Mouse (Mus musculus): Measurements from ENCODE around the gene Bcl7a.

Bcl7a gene

DNA sequence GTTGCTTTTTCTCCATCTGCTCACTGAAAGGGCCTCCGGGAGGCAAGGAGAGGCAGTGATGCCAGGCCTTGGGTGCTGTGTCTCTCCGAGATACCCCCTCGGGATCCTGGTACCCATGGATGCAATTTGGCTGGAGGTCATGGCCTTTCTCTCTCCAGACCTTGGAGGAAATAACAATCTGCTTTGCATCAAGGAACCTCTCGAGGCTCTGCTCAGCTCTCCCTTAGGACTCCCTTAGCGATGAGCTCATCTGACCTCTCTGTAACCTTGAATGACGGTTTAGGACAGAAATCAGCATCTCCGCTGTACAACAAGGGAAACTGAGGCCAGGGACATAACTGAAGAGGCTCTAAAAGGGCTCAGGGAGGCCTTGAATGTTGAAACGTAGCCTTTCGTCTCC lies 35.1 kb downstream of the Bcl7a start:
- peak; percentile 34 for DNase-seq (ENCODE audit: low spot score)

DNA sequence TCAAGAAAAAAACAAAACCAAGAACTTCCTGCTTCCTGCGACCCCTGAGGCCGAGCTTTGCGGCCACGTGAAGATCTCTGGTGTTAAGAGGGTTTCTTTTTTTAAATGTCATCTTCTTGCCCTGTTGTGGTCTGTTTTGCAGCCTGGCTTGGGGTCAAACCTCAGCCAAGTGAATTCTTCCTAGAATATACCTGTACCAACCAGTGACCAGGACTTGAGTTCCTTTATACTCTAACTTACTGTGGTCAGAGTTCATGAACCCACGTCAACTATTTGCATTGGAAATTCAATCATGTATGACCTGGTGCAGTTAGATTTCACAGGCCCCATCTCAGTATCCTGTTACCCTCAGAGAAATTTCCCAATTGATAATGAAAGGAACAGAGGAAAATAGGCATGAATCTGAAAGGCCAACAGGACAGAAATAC lies 35.9 kb downstream of the Bcl7a start:
- DNase-seq (ENCODE audit: low spot score) = no peak

DNA sequence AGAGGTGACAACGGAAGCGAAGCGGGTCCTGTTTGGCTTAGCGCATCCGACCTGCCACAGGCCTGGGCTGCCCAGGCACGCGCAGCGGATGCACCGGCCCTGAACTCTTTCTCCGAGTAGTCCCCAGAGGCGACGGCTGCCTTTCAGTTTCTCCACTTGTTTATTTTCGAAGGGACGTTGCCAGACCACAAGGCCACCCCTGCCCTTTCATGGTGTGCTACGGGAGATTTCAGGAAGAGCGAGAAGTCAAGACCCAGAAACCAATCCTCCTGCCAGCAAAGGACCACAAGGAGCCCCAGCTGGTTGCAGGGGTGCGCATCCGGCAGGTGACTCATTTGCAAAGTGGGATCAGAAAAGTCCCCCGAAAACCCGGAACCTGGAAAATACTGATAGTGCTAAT lies 38.3 kb downstream of the Bcl7a start:
- DNase-seq (ENCODE audit: low spot score) = peak; percentile 32

DNA sequence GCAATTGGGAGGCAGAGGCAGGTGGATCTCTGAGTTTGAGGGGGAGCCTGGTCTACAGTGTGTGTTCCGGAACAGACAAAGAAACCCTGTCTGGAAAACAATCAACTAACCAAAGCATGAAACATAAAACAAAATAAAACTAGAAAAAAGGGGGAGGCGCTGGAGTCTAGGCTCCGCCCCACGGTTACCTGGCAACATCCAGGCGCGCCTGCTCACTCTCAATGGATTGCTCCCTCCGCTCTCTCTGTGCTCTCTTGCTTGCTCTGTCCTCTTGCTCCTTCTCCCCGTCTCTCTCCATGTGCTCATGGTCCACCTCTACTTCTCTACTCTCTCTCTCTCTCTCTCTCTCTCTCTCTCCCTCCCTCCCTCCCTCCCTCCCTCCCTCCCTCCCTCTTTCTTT lies 39.1 kb downstream of the Bcl7a start:
- peak; percentile 38 for DNase-seq (ENCODE audit: low spot score)

DNA sequence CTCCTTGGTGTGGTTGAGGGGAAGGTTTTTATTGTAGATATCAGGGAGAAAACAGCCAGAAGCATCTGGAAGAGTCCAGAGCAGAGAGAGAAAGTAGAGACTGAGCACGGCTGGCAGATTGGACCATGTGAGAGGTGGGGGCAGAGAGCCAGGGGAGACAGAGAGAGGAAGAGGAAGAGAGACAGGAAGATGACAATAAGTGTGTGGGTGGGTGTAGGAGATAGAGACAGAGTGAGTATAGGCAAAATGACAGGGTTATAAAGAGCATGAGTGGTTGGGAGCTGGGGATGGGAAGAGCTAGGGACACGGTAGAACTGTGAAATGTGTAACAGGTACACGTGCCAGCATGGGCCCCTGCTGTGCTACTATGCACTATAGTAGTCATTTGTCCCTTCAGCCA lies 44.8 kb downstream of the Bcl7a start:
- DNase-seq (ENCODE audit: low spot score) = no peak

DNA sequence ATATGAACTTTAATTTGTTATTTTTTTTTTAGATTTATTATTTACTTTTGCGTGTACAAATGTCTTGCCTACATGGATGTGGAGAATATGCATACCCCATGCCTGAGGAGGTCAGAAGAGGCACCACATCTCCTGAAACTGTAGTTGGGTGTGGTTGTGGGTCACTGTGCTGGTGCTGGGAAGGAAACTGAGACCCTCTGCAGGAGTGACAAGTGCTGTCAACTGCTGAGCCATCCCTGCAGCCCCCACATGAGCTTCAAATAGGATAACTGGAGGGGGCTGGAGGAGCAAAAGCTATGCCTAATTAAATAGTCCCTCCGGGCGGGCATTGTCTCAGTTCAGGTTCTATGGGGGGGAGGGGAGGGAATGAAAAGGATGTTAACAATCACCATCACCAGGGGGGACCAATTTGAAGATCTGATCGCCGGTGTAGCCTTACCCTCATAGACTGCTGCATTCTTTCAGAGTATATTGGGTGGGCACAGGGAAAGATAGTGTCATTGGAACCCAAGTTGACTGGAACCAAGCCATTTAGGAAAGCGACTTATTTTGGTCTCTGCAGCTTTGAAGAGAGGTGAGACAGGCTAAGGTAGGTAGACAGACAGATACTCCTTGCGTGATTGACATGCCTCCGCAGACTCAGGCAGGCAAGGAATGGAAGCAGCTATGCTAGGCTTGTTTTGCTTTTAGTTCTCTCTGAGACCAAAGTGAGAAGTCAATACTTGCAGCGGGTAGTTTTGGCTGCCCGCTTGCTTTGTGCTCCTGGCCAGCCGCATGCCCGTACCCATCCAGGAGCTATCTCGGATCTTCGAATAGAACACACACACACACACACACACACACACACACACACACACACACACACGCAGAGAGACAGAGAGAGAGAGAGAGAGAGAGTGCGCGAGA lies 47.2 kb downstream of the Bcl7a start:
- no peak for DNase-seq (ENCODE audit: low spot score)

DNA sequence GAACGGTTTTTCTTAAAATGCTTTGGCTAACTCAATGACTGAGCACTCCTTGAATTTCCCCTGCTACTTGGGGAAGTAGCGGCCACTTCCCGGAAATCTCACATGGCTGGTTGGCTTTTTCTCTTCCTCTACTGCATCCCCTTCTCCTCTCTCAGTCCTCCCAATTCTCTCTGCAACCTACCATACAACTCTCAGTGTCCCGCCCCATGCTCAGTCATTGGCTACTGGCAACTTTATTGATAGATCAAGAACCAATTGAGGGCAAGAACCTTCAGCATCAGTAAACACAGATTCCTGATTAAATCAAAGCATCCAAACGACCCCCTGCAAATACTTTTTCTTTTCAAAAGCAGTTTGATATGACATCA lies 47.8 kb downstream of the Bcl7a start:
- DNase-seq (ENCODE audit: low spot score) = peak; percentile 43

DNA sequence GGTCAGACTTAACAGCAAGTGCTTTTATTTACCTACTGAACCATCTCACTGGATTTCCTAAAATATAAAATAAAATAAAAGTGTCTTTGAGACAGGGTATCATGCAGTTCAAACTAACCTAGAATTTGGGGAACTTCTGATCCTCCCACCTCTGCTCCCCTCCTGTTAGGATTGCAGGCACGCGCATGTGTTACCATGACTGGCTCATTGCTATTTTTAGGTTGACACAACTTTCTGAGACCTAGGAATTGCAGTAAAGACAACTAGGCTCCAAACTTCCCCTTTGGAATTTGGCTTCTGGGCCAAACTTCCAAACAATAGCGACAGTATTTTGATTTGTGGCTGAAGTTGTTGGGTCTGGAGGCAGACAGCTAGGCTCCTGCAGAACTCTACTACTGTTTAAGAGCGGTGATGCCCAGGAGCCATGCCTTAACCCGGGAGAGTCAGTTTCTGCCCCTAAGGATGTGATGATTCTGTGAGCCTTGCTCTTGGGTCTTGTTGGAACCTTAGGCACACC lies 50.2 kb downstream of the Bcl7a start:
- no peak for DNase-seq (ENCODE audit: low spot score)

DNA sequence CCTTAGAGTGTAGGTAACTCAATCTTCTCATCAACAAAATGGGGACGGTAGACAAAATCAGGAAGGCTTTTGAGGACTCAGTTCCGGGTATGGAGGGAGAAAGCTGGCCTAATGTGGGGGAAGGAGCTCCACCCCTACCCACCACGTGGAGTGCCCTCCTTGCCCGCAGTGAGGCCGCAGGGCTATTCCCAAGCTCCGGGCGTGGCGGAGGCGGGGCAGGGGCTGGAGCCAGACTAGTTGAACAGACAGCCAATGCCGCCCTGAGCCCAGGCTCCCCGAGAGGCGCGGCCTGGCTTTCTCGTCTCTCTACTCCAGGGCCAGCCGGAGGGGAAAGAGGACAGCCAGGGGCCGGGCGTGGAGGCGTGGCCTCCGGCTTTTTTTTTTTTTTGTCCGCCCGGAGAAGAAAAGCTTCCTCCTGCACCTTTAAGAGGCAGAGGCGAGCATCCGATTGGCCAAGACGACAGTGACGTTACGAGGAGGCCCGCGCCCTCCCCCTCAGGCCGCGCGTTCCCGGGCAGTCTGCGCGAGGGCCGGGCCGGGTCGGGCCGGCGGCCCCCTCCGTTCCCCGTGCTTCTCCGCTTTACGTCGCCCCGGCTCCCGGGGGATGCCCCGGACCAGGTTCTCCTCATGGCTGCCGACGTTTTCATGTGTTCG lies 50.8 kb downstream of the Bcl7a start, which contains the start of gene Mlxip:
TSS of gene Mlxip (plus strand) at position 496 of the 654 bp plus-strand sequence.
- peak; percentile 97 for DNase-seq (ENCODE audit: low spot score)

DNA sequence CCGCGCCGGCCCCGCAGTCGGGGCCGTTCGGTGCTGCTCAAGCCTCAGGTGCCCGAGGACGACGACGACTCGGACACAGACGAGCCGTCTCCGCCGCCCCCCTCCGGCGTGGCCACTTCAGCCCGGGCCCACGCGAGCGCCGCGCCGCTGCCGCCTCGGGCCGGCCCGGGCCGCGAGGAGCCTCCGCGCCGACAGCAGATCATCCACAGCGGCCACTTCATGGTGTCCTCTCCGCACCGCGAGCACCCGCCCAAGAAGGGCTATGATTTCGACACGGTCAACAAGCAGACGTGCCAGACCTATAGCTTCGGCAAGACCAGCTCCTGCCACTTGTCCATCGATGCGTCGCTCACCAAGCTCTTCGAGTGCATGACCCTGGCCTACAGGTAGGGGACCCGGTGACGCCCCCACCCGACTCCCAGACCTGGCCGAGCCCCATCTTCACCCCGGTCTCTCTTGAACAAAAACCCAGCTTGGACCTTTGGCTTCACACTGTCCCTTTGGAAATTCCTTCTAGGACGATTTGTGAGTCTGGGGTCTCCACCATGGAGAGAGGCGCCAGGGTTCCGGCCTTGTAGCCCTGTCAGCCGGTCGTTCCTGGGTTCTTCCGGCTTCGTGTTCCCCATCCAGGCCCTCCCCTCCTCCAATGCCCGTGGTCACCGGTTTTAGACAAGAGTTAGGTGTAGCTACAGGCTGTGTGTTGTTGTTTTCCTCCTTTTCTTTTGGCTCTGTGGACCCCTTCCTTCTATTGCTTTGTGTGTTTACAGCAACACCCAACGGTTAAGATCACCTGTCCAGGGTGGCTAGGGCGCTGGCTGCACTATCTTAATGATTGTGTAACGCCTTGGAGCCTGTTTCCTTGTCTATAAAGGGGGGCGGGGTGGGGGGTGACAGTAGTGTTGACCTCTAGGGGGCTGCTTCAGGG lies 51.6 kb downstream of the Bcl7a start:
- DNase-seq (ENCODE audit: low spot score) = peak; percentile 56

DNA sequence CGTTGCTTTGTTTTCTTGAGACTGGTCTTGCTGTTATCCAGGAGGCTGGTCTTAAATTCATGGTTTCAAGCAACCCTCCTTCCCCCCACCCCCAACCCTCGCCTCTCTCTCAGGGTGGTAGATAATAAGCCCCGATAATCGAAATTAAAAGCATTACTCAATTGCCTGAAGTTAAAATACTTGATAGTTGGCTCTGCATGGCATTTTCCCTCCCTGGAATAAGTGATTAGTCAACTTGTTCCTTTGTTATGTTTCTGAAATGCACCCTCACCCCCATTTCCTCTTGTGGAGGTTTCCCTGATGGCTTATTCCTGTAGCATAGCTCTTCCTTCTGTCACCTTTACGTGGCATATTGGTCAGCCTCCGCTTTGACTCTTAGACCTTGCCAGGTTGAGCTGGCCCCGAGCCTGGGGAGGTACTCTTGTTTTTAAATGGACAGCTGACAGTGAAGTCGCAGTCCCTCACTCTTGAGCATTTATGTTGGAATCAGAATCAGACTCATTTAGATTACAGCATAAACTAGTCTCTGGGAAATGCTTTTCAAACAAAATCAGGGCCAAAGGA lies 53.3 kb downstream of the Bcl7a start:
- DNase-seq (ENCODE audit: low spot score) = no peak

DNA sequence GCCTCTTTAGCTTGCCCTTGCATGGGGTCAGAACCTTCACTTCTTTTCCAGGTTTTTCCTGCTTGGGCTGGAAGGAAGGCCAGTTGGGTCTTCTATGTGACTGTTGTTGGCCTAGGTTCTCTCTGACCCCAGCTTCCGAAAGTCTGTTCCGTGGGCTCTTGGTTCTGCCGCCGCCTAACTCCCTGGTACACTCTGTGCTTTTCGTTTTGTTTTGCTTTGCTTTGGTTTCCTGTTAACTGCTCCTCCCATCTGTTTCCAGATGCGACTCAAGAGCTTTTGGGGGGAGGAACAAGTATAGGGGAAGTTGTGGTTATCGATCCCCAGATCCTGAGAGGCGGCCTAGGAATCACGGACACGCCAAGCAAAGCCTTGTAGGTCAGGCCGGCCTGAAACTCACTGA lies 54.2 kb downstream of the Bcl7a start:
- DNase-seq (ENCODE audit: low spot score) = no peak

DNA sequence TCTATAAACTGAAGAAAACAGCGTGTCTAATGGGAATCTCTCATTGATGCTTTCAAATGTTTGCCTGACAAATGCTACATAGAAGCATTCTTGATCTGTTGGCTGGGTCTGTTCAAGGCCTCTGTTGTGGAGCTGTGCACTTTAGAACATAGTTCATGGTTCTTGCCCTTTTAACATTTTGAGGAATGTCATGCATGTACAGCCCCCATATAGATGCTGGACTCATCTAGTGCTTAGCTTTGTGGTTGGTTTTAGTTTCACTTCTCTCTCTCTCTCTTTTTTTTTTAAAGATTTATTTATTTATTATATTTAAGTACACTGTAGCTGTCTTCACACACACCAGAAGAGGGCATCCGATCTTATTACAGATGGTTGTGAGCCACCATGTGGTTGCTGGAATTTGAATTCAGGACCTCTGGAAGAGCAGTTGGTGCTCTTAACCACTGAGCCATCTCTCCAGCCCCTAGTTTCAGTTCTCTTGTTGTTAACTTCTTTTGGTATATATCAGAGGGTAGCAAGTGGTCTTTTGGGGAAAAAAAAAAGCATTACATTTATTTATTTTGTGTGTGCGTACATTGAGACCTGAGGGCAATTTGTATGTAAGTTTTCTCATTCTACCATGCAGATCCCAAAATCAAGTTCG lies 55.3 kb downstream of the Bcl7a start:
- no peak for DNase-seq (ENCODE audit: low spot score)

DNA sequence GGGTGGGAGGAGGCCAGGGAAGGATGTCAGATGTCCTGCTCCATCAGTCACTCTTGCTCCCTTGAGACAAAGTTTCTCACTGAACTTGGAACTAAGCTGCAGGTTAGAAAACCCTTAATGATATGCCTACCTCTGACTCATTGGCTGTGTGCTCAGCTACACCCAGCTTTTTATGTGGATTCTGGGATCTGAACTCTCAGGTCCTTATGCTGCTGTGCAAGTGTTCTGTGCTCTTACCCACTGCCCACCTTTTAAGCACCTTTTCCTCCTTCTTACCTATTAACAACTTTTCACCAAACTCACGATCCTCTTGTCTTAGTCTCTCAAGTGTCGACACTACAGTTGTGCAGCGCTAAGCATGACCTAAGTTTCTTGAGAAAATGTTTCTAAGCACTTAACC lies 60.8 kb downstream of the Bcl7a start:
- no peak for DNase-seq (ENCODE audit: low spot score)

DNA sequence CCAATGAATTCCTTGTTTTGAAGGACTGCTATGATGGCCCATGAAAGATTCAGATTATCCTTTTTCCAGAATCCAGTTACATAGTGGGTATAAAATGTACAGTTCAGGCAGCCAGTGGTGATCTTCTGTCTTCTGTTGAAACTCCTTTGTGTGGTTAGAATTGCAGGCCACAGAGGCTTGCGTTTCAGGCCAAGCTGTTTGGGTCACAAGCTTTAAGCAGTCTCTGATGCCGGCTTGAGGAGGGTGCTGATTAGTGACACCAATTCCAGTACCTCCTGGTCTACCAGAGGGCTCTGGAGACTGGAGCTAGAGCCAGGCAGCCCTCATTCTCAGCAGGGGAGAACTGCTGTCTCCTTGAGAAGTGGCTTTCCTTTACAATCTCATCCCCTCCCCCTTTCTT lies 63.3 kb downstream of the Bcl7a start:
- no peak for DNase-seq (ENCODE audit: low spot score)

DNA sequence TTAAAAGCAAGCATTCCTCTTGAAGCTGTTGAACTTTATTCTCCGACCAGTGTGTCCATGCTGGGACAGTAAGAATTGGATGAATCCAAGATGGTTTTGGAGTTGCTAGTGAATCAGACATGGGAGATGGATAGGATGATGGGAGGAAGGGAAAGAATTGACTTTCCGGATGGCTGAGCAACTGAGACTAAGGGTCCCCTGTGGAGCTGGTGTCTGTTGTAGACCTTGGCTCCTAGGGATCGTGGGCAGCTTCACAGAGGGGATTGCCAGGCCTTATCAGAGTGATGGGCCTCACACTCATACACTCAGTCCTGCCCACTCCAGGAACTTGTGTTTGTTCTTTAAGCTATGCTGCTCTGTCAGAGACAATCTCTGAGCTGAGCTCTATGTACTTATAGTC lies 64.5 kb downstream of the Bcl7a start:
- no peak for DNase-seq (ENCODE audit: low spot score)

DNA sequence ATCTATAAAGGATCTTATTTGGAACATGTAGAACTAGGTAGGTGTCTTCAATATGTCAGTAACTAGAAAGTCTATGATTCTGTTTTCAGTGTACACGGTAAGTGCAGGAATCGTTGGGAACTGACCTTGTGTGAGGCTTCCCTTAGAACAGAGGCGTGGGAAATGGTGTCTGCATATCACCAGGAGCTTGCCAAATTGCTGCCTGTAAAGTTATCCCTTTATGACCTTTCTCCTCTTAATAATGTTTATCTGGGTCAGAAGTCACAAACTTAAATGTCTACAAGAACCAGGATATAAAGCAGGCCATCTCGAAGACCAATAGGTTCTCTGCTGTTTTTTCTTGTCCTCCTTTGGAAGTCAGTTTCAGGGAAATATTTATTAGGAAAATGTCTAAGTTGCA lies 68.6 kb downstream of the Bcl7a start:
- DNase-seq (ENCODE audit: low spot score) = no peak

DNA sequence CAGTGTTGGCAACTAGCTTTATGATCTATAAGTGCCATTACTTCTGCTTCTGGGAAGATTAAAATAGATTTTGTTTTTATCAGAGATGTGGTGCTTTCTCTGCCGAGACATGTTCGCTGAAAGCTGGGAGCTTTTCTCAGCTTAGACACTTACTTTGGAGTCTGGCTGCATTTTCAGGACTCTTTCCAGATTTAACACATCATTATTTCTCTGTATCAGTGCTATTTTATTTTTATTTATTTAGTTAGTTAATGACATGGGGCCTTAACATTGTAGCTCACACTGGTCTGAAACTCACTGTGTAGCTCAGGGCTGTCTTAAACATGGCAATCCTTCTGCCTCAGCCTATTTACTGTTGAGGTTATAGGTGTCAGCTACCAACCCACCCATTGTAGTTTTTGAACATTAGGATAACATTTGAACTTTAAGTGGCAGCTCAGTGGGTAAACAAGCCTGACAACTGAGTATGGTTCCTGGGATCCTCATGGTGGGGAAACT lies 70.3 kb downstream of the Bcl7a start:
- DNase-seq (ENCODE audit: low spot score) = no peak

DNA sequence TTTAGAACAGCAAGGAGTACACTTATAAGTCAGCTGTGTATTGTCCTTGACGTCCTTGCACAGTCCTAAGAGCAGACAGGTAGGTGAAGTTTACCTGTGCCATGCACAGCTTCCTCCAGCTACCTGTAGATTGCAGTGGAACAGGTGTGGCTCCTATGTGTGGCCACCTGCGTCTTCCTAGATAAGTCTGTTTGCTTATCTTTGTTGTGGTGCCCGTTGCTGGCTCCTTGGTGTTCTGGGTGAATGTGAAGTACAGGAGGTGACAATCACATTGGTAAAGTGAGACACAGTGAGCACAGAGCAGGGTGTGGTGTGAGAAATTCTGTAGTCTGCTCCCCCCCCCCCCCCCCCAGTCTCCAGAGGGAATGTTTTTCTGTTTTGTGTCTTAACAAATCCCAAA lies 72.5 kb downstream of the Bcl7a start:
- no peak for DNase-seq (ENCODE audit: low spot score)

DNA sequence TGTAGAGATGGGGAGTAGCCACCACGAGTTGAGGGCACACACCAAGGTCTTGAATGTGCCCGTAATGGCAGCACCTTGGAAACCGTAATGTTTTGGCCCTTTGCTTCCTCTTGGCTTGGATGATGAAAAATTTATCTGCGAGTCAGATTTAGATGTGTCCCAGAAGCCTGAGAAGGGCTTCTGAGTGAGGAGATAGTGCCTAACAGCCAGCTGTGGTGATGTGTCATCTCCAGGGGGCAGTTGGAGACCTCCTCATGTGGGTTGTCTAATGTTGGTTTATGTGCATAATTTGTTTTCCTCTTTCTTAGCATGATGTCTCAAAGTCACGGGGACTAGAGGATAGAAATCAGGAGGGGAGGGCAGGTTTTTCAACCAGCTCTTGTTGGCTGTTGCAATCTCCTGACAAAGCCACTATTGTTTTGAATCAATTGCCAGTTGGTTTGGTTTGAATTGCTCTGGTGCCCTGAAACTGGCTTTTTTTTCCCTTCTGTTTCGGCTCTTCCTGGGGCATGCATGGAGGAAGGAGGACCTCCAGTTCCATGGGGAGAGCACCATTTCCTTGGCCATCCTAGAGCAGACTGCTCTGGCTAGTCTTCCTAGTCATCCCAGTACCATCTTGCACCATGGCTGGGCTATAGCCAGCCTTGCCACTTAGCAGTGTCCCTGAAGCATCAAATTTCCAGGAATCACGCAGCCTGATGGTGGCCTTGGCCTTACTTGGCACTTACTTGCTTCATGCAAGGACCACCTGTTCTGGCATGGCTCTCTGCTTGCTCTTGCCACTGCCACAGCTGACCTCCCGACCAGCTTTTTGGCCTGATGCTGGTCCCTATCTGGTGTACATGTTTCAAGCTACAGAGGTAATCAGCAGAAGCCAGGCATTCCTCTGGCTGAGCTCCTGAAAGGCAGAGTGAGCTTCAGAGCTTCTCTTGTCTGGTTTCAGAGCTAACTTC lies 73.2 kb downstream of the Bcl7a start:
- DNase-seq (ENCODE audit: low spot score) = peak; percentile 18
